Mouse (Mus musculus) small intestine, adult 2 months (tissue): Measurements from ENCODE around the gene Ppm1f.

Source experiments
- CTCF ChIP-seq: fragments of 200-500 bp; IDR thresholded peaks from 2 replicates; pipeline ENCODE4 v1.5.1; 2012; ENCODE audit warnings: low read depth, mild to moderate bottlenecking, control low read depth, inconsistent platforms, low read length, moderate library complexity, mixed read lengths; ENCODE audit not compliant: insufficient replicate concordance, insufficient read length; ENCODE audit errors: extremely low read depth
- POLR2A ChIP-seq: fragments of 200-500 bp; IDR thresholded peaks from 2 replicates; pipeline ENCODE4 v1.6.1; 2012; ENCODE audit warnings: low read depth, mild to moderate bottlenecking, control low read depth, inconsistent platforms, low read length, moderate library complexity

DNA sequence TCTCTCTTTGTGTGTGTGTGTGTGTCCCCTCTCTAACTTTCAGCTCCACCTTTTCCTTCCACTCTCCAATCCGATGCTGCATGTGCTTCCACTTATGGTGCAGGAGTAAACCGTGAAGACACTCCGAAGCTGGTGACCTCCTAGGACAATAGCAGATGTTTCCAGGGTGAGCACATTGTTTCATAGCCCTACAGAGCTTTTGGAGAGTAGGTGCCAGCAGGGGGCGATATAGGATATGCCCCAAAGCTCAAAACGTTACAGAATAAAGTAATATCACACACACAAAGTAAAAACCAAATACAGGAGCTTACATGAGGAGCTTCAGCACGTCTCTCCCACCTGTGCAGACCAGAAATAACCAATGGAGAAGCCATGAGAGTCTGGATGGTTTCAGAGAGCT lies 41.4 kb upstream of the Ppm1f start:
- TF ChIP-seq CTCF (peak; percentile 36; the same call in 1 of the 2 replicates), POLR2A (no peak)
